Mouse (Mus musculus) spleen, adult 2 months (tissue): Measurements from ENCODE around the gene Zfp687.

Experiments used
- CTCF ChIP-seq: fragments of 200-500 bp; IDR thresholded peaks from 2 replicates; pipeline ENCODE4 v1.5.1; 2011; ENCODE audit warnings: mild to moderate bottlenecking, inconsistent platforms; ENCODE audit not compliant: insufficient read depth, insufficient read length, insufficient replicate concordance; ENCODE audit errors: extremely low read depth
- POLR2A ChIP-seq: fragments of 200-500 bp; IDR thresholded peaks from 2 replicates; pipeline ENCODE4 v1.6.1; 2011; ENCODE audit warnings: low read depth, low read length, inconsistent platforms

- TF ChIP-seq CTCF (no peak), POLR2A (no peak)
Observed at GRCm38 (mm10) chr3:95046462-95047057, 31.3 kb upstream of the Zfp687 start.
